Mouse (Mus musculus): ENCODE measurements around the gene Sema4g. TPM values are rescaled to one million over a fixed set of nuclear protein-coding genes. Genes with fewer than 3 reads are reported as not detected.

Sema4g gene
- total and polyA plus RNA-seq, 2 experiments, result 58.5 to 566 TPM

- Histone ChIP-seq H3K27ac (replicated peaks; ENCODE audit: insufficient read depth, low read depth, low read length) (peak within 1 kb of the TSS; percentile 78), H3K36me3 (ENCODE audit: control insufficient read depth, insufficient read depth, low read length) (peaks cover 14% of the 10 kb centered on the region), H3K79me2 (ENCODE audit: control insufficient read depth, insufficient read depth, low read length) (no peaks in the 10 kb centered on the region), H3K4me3 (ENCODE audit: insufficient read depth, low read depth, low read length) (peak within 1 kb of the TSS; percentile 82), H3K4me1 (ENCODE audit: control insufficient read depth, insufficient read depth, low read length) (peaks cover 15% of the 10 kb centered on the region), H3K9ac (ENCODE audit: low read depth, low read length) (peak within 1 kb of the TSS; percentile 91), H3K27me3 (ENCODE audit: control insufficient read depth, insufficient read depth, low read length) (no peaks in the 10 kb centered on the region)
- DNase-seq (ENCODE audit: extremely low read depth, low read depth, low spot score), result peak; percentile 75
- TF ChIP-seq CTCF (IDR thresholded peaks at IDR 0.05; ENCODE audit: low read depth, low read length) (no peak), POLR2A (IDR thresholded peaks at IDR 0.05; ENCODE audit: extremely low read depth, insufficient read depth, low read length) (0 out of 2 replicates have a peak, but pooled peaks have one; percentile 37)
- WGBS, result 7% methylated on average over 16 of the region's 16 CpGs
Measured at GRCm38 (mm10) chr19:45005444-45005843, 16.5 kb downstream of the Sema4g start, which contains the start of gene Twnk. Gene Twnk (plus strand): TSS chr19:45005663.

GRCm38 (mm10) chr19:45005957-45006712, 17.2 kb downstream of the Sema4g start, which contains the start of gene Mrpl43:
Gene Mrpl43 (minus strand): TSS chr19:45006442.
- Histone ChIP-seq H3K4me3 (ENCODE audit: insufficient read depth, low read depth, low read length) (peak within 1 kb of the TSS; percentile 82), H3K9ac (ENCODE audit: low read depth, low read length) (peak within 1 kb of the TSS; percentile 91), H3K27me3 (ENCODE audit: control insufficient read depth, insufficient read depth, low read length) (no peaks in the 10 kb centered on the region), H3K4me1 (ENCODE audit: control insufficient read depth, insufficient read depth, low read length) (peaks cover 15% of the 10 kb centered on the region), H3K36me3 (ENCODE audit: control insufficient read depth, insufficient read depth, low read length) (peaks cover 9% of the 10 kb centered on the region), H3K27ac (replicated peaks; ENCODE audit: insufficient read depth, low read depth, low read length) (peak within 1 kb of the TSS; percentile 78), H3K79me2 (ENCODE audit: control insufficient read depth, insufficient read depth, low read length) (no peaks in the 10 kb centered on the region)
- TF ChIP-seq POLR2A (IDR thresholded peaks at IDR 0.05; ENCODE audit: extremely low read depth, insufficient read depth, low read length) (0 out of 2 replicates have a peak, but pooled peaks have one; percentile 45), CTCF (IDR thresholded peaks at IDR 0.05; ENCODE audit: low read depth, low read length) (no peak)
- peak; percentile 86 for DNase-seq (ENCODE audit: extremely low read depth, low read depth, low spot score)
- WGBS, result under 1% methylated on average over 82 of the region's 82 CpGs

- WGBS, result 6% methylated on average over 17 of the region's 17 CpGs
- TF ChIP-seq POLR2A (IDR thresholded peaks at IDR 0.05; ENCODE audit: extremely low read depth, insufficient read depth, low read length) (no peak), CTCF (IDR thresholded peaks at IDR 0.05; ENCODE audit: low read depth, low read length) (no peak)
- no peaks in the 10 kb centered on the region for H3K79me2 ChIP-seq (ENCODE audit: control insufficient read depth, insufficient read depth, low read length)
- peak overlapping the region; percentile 45 for H3K9ac ChIP-seq (ENCODE audit: low read depth, low read length)
- peak overlapping the region; percentile 82 for H3K4me3 ChIP-seq (ENCODE audit: insufficient read depth, low read depth, low read length)
- DNase-seq (ENCODE audit: extremely low read depth, low read depth, low spot score), result no peak
- H3K4me1 ChIP-seq (ENCODE audit: control insufficient read depth, insufficient read depth, low read length), result peaks cover 15% of the 10 kb centered on the region
- H3K36me3 ChIP-seq (ENCODE audit: control insufficient read depth, insufficient read depth, low read length), result peaks cover 10% of the 10 kb centered on the region
- H3K27ac ChIP-seq (replicated peaks; ENCODE audit: insufficient read depth, low read depth, low read length), result peak overlapping the region; percentile 72
- no peaks in the 10 kb centered on the region for H3K27me3 ChIP-seq (ENCODE audit: control insufficient read depth, insufficient read depth, low read length)
Measured at GRCm38 (mm10) chr19:45007021-45007420, 18.1 kb downstream of the Sema4g start.

GRCm38 (mm10) chr19:45007425-45008191, 18.7 kb downstream of the Sema4g start:
- Histone ChIP-seq H3K9ac (ENCODE audit: low read depth, low read length) (peak overlapping the region; percentile 45), H3K4me3 (ENCODE audit: insufficient read depth, low read depth, low read length) (peak overlapping the region; percentile 82), H3K27ac (replicated peaks; ENCODE audit: insufficient read depth, low read depth, low read length) (peak overlapping the region; percentile 72), H3K4me1 (ENCODE audit: control insufficient read depth, insufficient read depth, low read length) (peaks cover 15% of the 10 kb centered on the region), H3K36me3 (ENCODE audit: control insufficient read depth, insufficient read depth, low read length) (peaks cover 10% of the 10 kb centered on the region), H3K27me3 (ENCODE audit: control insufficient read depth, insufficient read depth, low read length) (no peaks in the 10 kb centered on the region), H3K79me2 (ENCODE audit: control insufficient read depth, insufficient read depth, low read length) (no peaks in the 10 kb centered on the region)
- WGBS, result 25% methylated on average over 20 of the region's 20 CpGs
- TF ChIP-seq CTCF (IDR thresholded peaks at IDR 0.05; ENCODE audit: low read depth, low read length), result no peak
- no peak for TF ChIP-seq POLR2A (IDR thresholded peaks at IDR 0.05; ENCODE audit: extremely low read depth, insufficient read depth, low read length)
- peak; percentile 93 for DNase-seq (ENCODE audit: extremely low read depth, low read depth, low spot score)

- H3K27ac ChIP-seq (replicated peaks; ENCODE audit: insufficient read depth, low read depth, low read length), result no peak overlapping the region
- no peak for DNase-seq (ENCODE audit: extremely low read depth, low read depth, low spot score)
- H3K4me3 ChIP-seq (ENCODE audit: insufficient read depth, low read depth, low read length), result no peak overlapping the region
- WGBS, result 92% methylated on average over 4 of the region's 4 CpGs
- no peaks in the 10 kb centered on the region for H3K27me3 ChIP-seq (ENCODE audit: control insufficient read depth, insufficient read depth, low read length)
- no peaks in the 10 kb centered on the region for H3K79me2 ChIP-seq (ENCODE audit: control insufficient read depth, insufficient read depth, low read length)
- H3K36me3 ChIP-seq (ENCODE audit: control insufficient read depth, insufficient read depth, low read length), result peaks cover 10% of the 10 kb centered on the region
- no peak overlapping the region for H3K9ac ChIP-seq (ENCODE audit: low read depth, low read length)
- peaks cover 18% of the 10 kb centered on the region for H3K4me1 ChIP-seq (ENCODE audit: control insufficient read depth, insufficient read depth, low read length)
- TF ChIP-seq POLR2A (IDR thresholded peaks at IDR 0.05; ENCODE audit: extremely low read depth, insufficient read depth, low read length) (no peak), CTCF (IDR thresholded peaks at IDR 0.05; ENCODE audit: low read depth, low read length) (no peak)
Measured at GRCm38 (mm10) chr19:45010646-45011045, 21.7 kb downstream of the Sema4g start.
